In genomic region chr14:114656636-114657035, GRCm38 (mm10) we compare ENCODE assay signal across 29 mouse cellular contexts.
A peak's percentile ranks its signal among the peaks of the same experiment; 100 is the strongest.
DNase-seq lines count a peak whose midpoint lies in the region; ATAC-seq and TF ChIP-seq lines count a peak whose summit lies in the region.
"Had no signal": no experiment of that assay in that cellular context is flagged by ENCODE, and none has a peak within 500 bp of the region (broad histone marks: within the 10 kb centered on the region; RNA-seq: fewer than 3 reads in every experiment).

No protein-coding gene starts in this region.

- H3K4me2 ChIP-seq in liver, postnatal 0 days (ENCODE audit: low read depth, low read length), result no peak overlapping the region
- H3K4me2 ChIP-seq in liver, embryonic 12.5 days, result no peak overlapping the region
- H3K4me2 ChIP-seq: embryonic facial prominence, embryonic 12.5 days; forebrain, embryonic 15.5 days; heart, embryonic 12.5 days; hindbrain, embryonic 13.5 days had no signal

- no peak for ATAC-seq in liver, postnatal 0 days
- no peak for ATAC-seq in liver, embryonic 12.5 days
- no peak for ATAC-seq in cerebellum, adult (ENCODE audit: insufficient number of reproducible peaks, low FRiP score, low TSS enrichment)
- ATAC-seq: CD4-positive, CD25-positive, alpha-beta regulatory T cell, adult 4 months; forebrain, embryonic 15.5 days; intestine, embryonic 16.5 days; lung, postnatal 0 days; midbrain, embryonic 16.5 days had no signal

- no peak for TF ChIP-seq EP300 in liver, postnatal 0 days (IDR thresholded peaks at IDR 0.05; ENCODE audit: low read depth)

- no peak overlapping the region for H3K4me3 ChIP-seq in liver, postnatal 0 days (ENCODE audit: low read depth, low read length)
- no peak overlapping the region for H3K4me3 ChIP-seq in liver, embryonic 12.5 days
- H3K4me3 ChIP-seq: embryonic facial prominence, embryonic 12.5 days; forebrain, embryonic 10.5 days; forebrain, embryonic 15.5 days; heart, adult 2 months; heart, embryonic 12.5 days; hindbrain, embryonic 13.5 days had no signal

- H3K27me3 ChIP-seq in liver, postnatal 0 days (ENCODE audit: insufficient read depth, low read length), result no peaks in the 10 kb centered on the region
- no peaks in the 10 kb centered on the region for H3K27me3 ChIP-seq in liver, embryonic 12.5 days (replicated peaks)
- H3K27me3 ChIP-seq: embryonic facial prominence, embryonic 12.5 days; forebrain, embryonic 15.5 days; heart, embryonic 12.5 days; hindbrain, embryonic 13.5 days had no signal

- TF ChIP-seq CTCF in liver, postnatal 0 days (IDR thresholded peaks at IDR 0.05; ENCODE audit: low read depth), result no peak

- no peak overlapping the region for H3K9ac ChIP-seq in liver, postnatal 0 days (replicated peaks)
- no peak overlapping the region for H3K9ac ChIP-seq in liver, embryonic 12.5 days
- H3K9ac ChIP-seq: embryonic facial prominence, embryonic 12.5 days; forebrain, embryonic 15.5 days; heart, embryonic 12.5 days; hindbrain, embryonic 13.5 days had no signal

- 61% methylated on average over 1 of the region's 1 CpGs for WGBS in liver, postnatal 0 days (ENCODE audit: insufficient replicate concordance)
- 80% methylated on average over 1 of the region's 1 CpGs for WGBS in liver, embryonic 12.5 days (ENCODE audit: insufficient replicate concordance)

- H3K4me1 ChIP-seq in liver, postnatal 0 days (ENCODE audit: insufficient read depth), result no peaks in the 10 kb centered on the region
- no peaks in the 10 kb centered on the region for H3K4me1 ChIP-seq in liver, embryonic 12.5 days
- H3K4me1 ChIP-seq: embryonic facial prominence, embryonic 12.5 days; forebrain, embryonic 10.5 days; forebrain, embryonic 15.5 days; heart, embryonic 12.5 days; hindbrain, embryonic 13.5 days had no signal

- DNase-seq in liver, postnatal 0 days, result peak; percentile 17
- DNase-seq in kidney, adult 9 months, result peak; percentile 73
- peak; percentile 11 for DNase-seq in kidney, postnatal 10 days
- DNase-seq in testis, postnatal 14 days (ENCODE audit: low spot score), result no peak
- no peak for DNase-seq in embryo, embryonic 9.5 days (ENCODE audit: extremely low spot score)
- DNase-seq: adrenal gland, postnatal 36 days; cerebellum, adult 8-10 months; cerebellum, postnatal 25 days; gastrocnemius, postnatal 36 days; heart, adult 2 months; heart, postnatal 4 days; liver; lung, adult 18-20 months; right cerebral cortex, adult 18-20 months; thymus, adult 2 months; thymus, postnatal 4 days had no signal

- H3K36me3 ChIP-seq in liver, postnatal 0 days (replicated peaks; ENCODE audit: insufficient read depth, low read length), result no peaks in the 10 kb centered on the region
- H3K36me3 ChIP-seq in liver, embryonic 12.5 days, result no peaks in the 10 kb centered on the region
- H3K36me3 ChIP-seq: embryonic facial prominence, embryonic 12.5 days; forebrain, embryonic 10.5 days; forebrain, embryonic 15.5 days; heart, embryonic 12.5 days; hindbrain, embryonic 13.5 days had no signal

- no peaks in the 10 kb centered on the region for H3K9me3 ChIP-seq in liver, postnatal 0 days (ENCODE audit: low read length)
- H3K9me3 ChIP-seq in liver, embryonic 12.5 days (replicated peaks), result no peaks in the 10 kb centered on the region
- H3K9me3 ChIP-seq: embryonic facial prominence, embryonic 12.5 days; forebrain, embryonic 10.5 days; forebrain, embryonic 15.5 days; heart, embryonic 12.5 days; hindbrain, embryonic 13.5 days had no signal

- H3K27ac ChIP-seq in liver, postnatal 0 days (ENCODE audit: low read depth), result no peak overlapping the region
- no peak overlapping the region for H3K27ac ChIP-seq in liver, embryonic 12.5 days
- H3K27ac ChIP-seq: embryonic facial prominence, embryonic 12.5 days; forebrain, embryonic 10.5 days; forebrain, embryonic 15.5 days; heart, adult 2 months; hindbrain, embryonic 13.5 days; macrophage; stomach, postnatal 0 days had no signal

Comparison
In these comparisons a context has a peak if more than half of its experiments do, and no peak if none do; other contexts are left out.
1. DNase-seq: peak in liver, postnatal 0 days (single experiment), kidney, adult 9 months (single experiment) and kidney, postnatal 10 days (single experiment); none in testis, postnatal 14 days (single experiment) and embryo, embryonic 9.5 days (single experiment).